Mouse (Mus musculus) G1E (cell line): ENCODE measurements around the gene Cdkn2aipnl. TPM values are rescaled to one million over a fixed set of nuclear protein-coding genes. Genes with fewer than 3 reads are reported as not detected.

Experiments used
- ATAC-seq: 2 replicates; pipeline ENCODE4 v1.8.0; 2016; ENCODE audit warnings: mild to moderate bottlenecking; ENCODE audit not compliant: insufficient number of reproducible peaks, poor library complexity, low FRiP score, severe bottlenecking; ENCODE audit errors: extremely low read depth
- DNase-seq: peaks from one replicate; pipeline ENCODE4 v3.0.0; 2012; ENCODE audit warnings: low spot score
- H3K27me3 ChIP-seq: 2 replicates; pipeline ENCODE4 v1.6.1; 2012; ENCODE audit warnings: mild to moderate bottlenecking, low read length, inconsistent platforms; ENCODE audit not compliant: insufficient read depth
- H3K36me3 ChIP-seq: replicated peaks from 2 replicates; pipeline ENCODE3; 2012; ENCODE audit warnings: mild to moderate bottlenecking, inconsistent platforms
- H3K4me1 ChIP-seq: 2 replicates; pipeline ENCODE4 v1.6.1; 2012; ENCODE audit warnings: low read depth, low read length, inconsistent platforms, mixed read lengths; ENCODE audit not compliant: insufficient read depth
- H3K4me3 ChIP-seq: 2 replicates; pipeline ENCODE4 v1.5.1; 2012; ENCODE audit warnings: low read depth, mild to moderate bottlenecking, inconsistent platforms, low read length, moderate library complexity, mixed read lengths
- H3K9me3 ChIP-seq: replicated peaks from 2 replicates; pipeline ENCODE4 v1.6.1; 2012; ENCODE audit warnings: inconsistent platforms
- CTCF ChIP-seq: IDR thresholded peaks from 2 replicates; pipeline ENCODE4 v1.5.1; 2012; ENCODE audit warnings: low read depth, low read length, inconsistent platforms, mixed read lengths
- GATA1 ChIP-seq: IDR thresholded peaks from 2 replicates; pipeline ENCODE4 v1.6.1; 2012; ENCODE audit warnings: borderline replicate concordance, low read length, inconsistent platforms, mixed read lengths
- GATA2 ChIP-seq: IDR thresholded peaks from 2 replicates; pipeline ENCODE4 v1.6.1; 2012; ENCODE audit warnings: low read depth, low read length, inconsistent platforms, borderline replicate concordance
- POLR2AphosphoS5 ChIP-seq: IDR thresholded peaks from 2 replicates; pipeline ENCODE4 v1.6.1; 2012; ENCODE audit warnings: low read depth, low read length, inconsistent platforms; ENCODE audit not compliant: insufficient replicate concordance
- TAL1 ChIP-seq: conservative IDR thresholded peaks from 2 replicates; pipeline ENCODE4 v1.6.1; 2012; ENCODE audit warnings: low read depth, low read length, inconsistent platforms, mixed read lengths
- polyA plus RNA-seq: library from polyadenylated mRNA; stranded (reverse); fragments of >175 nt; gene quantifications from 2 replicates; pipeline ENCODE4 v1.2.3, GENCODE M21; 2012
- total RNA-seq, 2 experiments: library from RNA; stranded (forward) in 1 of 2; stranded (reverse) in 1 of 2; fragments of 200-1000 nt in 1 of 2; fragments of >200 nt in 1 of 2; fragmentation: Nextera tagmentation in 1 of 2; gene quantifications; 2 replicates each; pipeline ENCODE4 v1.2.3; 2014 to 2017

The Cdkn2aipnl gene
- total and polyA plus RNA-seq, 3 experiments, result 47.2 to 148 (median 86.8) TPM

DNA sequence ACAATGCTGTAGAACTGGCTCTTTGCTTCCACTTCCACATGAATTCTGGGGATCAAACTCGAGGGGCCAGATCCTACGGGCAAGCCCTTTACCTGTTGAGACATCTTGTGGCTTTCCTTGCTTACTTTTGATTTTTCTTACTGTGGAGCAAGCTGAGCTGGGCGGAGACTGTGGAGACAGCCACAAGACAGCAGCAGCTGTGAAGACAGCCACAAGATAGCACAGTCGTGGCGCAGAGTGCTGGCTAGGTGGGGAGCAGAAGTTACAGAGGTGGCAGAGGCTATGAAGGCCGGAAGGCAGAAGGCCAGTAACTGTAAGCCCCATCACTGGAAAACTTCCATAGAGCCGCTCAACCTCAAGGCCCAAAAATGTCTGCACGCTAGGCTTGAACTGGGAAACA lies 5.7 kb upstream of the Cdkn2aipnl start:
- Histone ChIP-seq H3K27me3 (peaks cover 26% of the 10 kb centered on the region), H3K4me1 (no peaks in the 10 kb centered on the region; the same call in 1 of the 2 replicates), H3K9me3 (peaks cover 5% of the 10 kb centered on the region; the same call in 1 of the 2 replicates), H3K36me3 (no peaks in the 10 kb centered on the region), H3K4me3 (no peak overlapping the region)
- DNase-seq (no peak), ATAC-seq (no peak)
- TF ChIP-seq CTCF (no peak), GATA1 (no peak), TAL1 (no peak), POLR2AphosphoS5 (no peak), GATA2 (no peak)

- Histone ChIP-seq H3K27me3 (peaks cover 24% of the 10 kb centered on the region), H3K4me1 (peaks cover 4% of the 10 kb centered on the region), H3K4me3 (no peak overlapping the region), H3K36me3 (no peaks in the 10 kb centered on the region), H3K9me3 (peaks cover 5% of the 10 kb centered on the region; the same call in 1 of the 2 replicates)
- no peak for ATAC-seq
- TF ChIP-seq POLR2AphosphoS5 (no peak), GATA1 (no peak), TAL1 (no peak), GATA2 (no peak), CTCF (no peak)
- no peak for DNase-seq
Observed at GRCm38 (mm10) chr11:51962277-51962676, 5.2 kb upstream of the Cdkn2aipnl start.

DNA sequence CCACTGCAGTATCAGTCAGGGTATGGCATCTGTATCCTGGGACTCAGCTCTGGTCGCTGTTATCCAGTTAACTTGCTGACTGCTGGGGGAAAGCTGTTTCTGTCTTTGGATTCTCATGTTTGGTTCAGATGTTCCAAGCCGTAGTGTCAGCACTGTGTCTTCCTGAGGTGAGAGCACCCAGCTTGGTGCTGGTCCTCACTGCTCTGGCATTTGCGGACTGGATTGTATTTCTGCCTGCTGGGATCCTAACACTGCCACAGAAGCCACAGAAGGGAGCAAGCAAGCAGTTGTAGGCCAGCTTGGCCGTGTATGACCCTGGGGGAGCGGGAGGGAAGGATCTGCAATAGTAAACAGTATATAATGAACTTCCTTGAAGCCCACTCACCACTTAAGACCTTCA lies 810 bp upstream of the Cdkn2aipnl start:
- TF ChIP-seq GATA2 (no peak), POLR2AphosphoS5 (no peak), GATA1 (no peak), TAL1 (no peak), CTCF (no peak)
- no peak overlapping the region for H3K4me3 ChIP-seq
- ATAC-seq, result no peak
- peaks cover 25% of the 10 kb centered on the region for H3K4me1 ChIP-seq
- peaks cover 18% of the 10 kb centered on the region for H3K27me3 ChIP-seq
- no peaks in the 10 kb centered on the region for H3K9me3 ChIP-seq
- DNase-seq, result no peak
- peaks cover 30% of the 10 kb centered on the region for H3K36me3 ChIP-seq

DNA sequence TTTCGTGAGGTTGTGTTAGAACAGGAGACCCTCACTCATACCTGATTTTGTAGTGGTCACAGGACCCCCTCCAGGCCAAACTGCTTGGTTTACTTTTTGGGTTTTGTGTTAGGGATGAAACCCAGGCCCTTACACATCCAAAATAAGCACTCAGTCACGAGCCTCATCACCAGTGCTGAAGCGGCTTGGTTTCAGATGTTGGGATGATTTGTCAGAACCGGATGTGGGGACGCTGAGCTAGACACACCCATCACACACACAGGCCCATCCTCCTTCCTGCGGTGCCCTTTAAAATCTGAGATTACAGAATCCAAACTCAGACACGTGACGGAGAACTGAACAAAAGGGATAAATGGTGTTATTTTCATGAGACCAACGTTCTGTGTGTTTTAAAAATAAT lies 1.4 kb downstream of the Cdkn2aipnl start:
- no peak for DNase-seq
- peaks cover 52% of the 10 kb centered on the region for H3K36me3 ChIP-seq
- no peaks in the 10 kb centered on the region for H3K9me3 ChIP-seq
- H3K4me3 ChIP-seq, result peak overlapping the region; percentile 21; the same call in 1 of the 2 replicates
- peaks cover 28% of the 10 kb centered on the region for H3K4me1 ChIP-seq
- no peak for ATAC-seq
- no peak for TF ChIP-seq GATA1
- TF ChIP-seq TAL1, result no peak
- no peak for TF ChIP-seq CTCF
- no peak for TF ChIP-seq GATA2
- TF ChIP-seq POLR2AphosphoS5, result no peak
- H3K27me3 ChIP-seq, result peaks cover 5% of the 10 kb centered on the region

DNA sequence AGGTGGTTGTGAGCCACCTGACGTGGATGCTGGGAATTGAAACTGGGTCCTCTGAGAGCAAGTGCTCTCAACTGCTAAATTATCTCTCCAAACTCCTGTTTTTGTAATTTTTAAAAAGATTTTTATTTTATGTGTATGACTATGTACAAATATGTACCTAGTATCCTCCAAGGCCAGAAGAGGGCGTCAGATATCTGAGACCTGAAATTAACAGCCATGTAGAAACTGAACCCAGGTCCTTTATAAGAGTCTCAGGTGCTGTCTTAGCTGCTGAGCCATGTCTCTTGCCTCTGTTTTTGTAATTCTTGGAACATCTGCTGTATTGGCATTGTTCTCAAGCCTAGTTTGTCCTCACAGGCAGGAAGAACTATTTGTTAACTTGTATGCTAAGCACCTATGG lies 2.0 kb downstream of the Cdkn2aipnl start:
- H3K9me3 ChIP-seq, result no peaks in the 10 kb centered on the region
- ATAC-seq, result no peak
- H3K27me3 ChIP-seq, result peaks cover 5% of the 10 kb centered on the region
- peaks cover 28% of the 10 kb centered on the region for H3K4me1 ChIP-seq
- no peak for DNase-seq
- no peak overlapping the region for H3K4me3 ChIP-seq
- H3K36me3 ChIP-seq, result peaks cover 58% of the 10 kb centered on the region
- TF ChIP-seq GATA2, result no peak
- TF ChIP-seq POLR2AphosphoS5, result no peak
- no peak for TF ChIP-seq GATA1

DNA sequence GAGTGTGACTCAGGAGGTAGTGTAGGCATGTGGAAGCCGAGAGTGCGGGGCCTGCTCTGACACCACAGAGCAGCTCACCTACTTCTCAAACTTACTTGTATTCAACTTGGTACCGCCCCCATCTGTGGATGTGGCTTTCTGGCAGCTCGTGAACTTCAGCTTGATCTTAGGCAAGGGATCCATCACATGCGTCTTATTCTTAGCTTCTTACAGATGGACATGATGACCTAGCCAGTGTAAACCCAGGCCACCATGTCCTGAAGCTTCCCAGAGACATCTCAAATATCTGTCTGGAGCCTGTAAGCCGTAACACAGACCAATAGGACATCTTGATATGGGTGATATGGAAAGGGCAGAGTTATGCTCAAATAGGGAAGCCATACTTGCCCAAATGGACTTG lies 4.2 kb downstream of the Cdkn2aipnl start:
- Histone ChIP-seq H3K36me3 (peaks cover 77% of the 10 kb centered on the region), H3K4me3 (no peak overlapping the region), H3K4me1 (peaks cover 28% of the 10 kb centered on the region), H3K9me3 (no peaks in the 10 kb centered on the region), H3K27me3 (no peaks in the 10 kb centered on the region; the same call in 1 of the 2 replicates)
- TF ChIP-seq TAL1 (no peak), GATA1 (no peak), POLR2AphosphoS5 (no peak), GATA2 (no peak), CTCF (no peak)
- no peak for ATAC-seq
- no peak for DNase-seq

DNA sequence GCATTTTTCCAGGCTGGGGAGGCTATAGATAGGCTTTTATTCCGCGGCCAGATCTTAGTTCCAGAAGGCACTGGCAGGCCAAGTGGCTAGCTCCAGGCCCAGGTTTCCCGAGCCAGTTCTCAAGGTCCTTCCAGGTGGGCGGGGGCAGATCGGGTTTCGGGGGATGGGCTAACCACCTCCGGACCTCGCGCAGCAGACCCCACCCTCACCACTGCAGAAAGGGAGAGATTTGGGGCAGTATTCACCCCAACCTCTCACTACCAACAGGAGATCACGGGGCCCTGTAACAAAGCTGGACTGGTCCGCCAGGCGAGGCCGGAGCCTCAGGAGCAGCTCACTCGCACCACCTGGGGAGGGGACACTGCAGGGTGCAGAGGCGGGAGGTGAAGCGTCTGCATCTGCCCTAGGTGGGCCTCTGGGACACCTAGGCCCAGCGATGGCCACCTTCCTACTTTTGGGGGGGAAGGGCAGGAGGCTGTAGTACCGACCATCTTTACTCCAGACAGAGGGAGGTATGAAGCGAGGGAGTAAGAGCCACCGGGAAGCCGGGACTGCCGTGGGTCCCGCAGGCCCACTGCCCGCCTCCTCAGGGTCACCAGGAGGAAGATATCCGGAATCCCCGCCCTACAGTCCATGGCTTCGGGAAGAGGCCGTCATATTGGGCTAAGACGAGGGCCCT lies 32.3 kb downstream of the Cdkn2aipnl start:
- peaks cover 37% of the 10 kb centered on the region for H3K4me1 ChIP-seq
- peak; percentile 26 for DNase-seq
- no peaks in the 10 kb centered on the region for H3K27me3 ChIP-seq
- peak overlapping the region; percentile 89 for H3K4me3 ChIP-seq
- peaks cover 34% of the 10 kb centered on the region for H3K36me3 ChIP-seq
- TF ChIP-seq GATA1, result no peak
- no peak for TF ChIP-seq POLR2AphosphoS5
- TF ChIP-seq CTCF, result no peak
- TF ChIP-seq TAL1, result no peak
- TF ChIP-seq GATA2, result no peak
- no peaks in the 10 kb centered on the region for H3K9me3 ChIP-seq
- no peak for ATAC-seq
